Mouse (Mus musculus): ENCODE measurements around the gene Kntc1.
"Not testable (repeated sequence)": the region's sequence is repeated elsewhere in the genome, so short reads cannot be mapped to it uniquely, and the experiment has no call there.

The Kntc1 gene

DNA sequence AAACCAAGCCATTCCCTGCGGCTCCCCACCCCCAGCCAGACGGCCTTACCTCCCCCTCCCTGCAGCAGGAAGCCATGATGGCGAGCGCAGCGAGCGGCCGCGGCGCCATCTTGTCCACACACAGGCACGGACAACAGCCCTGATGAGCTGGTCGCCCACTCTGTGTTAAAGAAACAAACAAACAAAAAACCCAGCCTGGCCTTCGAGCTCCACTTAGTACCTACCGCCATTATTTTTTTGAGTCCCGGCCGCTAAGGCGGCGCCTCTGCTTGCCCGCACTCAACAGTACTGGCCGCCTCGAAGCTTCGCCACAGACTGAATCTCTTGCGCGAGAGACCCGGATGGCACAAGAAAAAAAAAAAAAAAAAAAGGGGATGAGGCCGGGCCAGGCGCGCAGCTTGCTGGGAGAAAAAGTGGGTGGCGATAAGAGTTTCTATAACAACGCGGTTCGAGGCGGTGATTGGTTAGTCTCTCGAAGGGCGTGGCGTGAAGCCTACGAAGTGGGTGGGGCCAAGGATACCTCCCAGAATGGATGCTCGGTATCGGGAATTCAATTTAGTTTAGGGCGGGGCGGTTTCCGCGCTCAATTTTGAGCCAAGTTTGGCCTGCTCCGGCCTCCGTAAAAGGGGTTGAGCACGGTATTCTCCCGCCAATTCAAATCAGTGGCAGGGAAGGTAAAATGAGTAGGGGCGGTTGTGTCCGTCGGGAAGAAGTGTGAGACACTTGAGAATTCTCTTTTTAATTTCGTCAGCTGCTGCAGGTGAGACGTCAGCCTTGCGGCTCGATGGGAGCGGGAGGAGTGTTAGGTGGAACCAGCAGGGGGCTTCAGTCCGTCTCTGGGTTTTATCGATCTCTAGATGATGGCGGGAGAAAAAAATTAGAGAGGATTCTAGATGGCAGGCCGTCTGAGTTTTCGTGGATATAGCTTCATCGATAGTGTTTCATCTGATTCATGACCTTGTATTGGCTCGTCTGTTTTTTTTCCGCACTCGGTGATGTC lies at the start of gene Kntc1, which contains the start of gene Rsrc2:
Gene Kntc1 (plus strand): TSS at position 652 of the 1,000 bp plus-strand sequence.
Gene Rsrc2 (minus strand): TSS at position 350 of the 1,000 bp plus-strand sequence.
- in situ Hi-C loops (cut with MboI; ENCODE audit: low sequenced_read_pairs), result no loop called here

DNA sequence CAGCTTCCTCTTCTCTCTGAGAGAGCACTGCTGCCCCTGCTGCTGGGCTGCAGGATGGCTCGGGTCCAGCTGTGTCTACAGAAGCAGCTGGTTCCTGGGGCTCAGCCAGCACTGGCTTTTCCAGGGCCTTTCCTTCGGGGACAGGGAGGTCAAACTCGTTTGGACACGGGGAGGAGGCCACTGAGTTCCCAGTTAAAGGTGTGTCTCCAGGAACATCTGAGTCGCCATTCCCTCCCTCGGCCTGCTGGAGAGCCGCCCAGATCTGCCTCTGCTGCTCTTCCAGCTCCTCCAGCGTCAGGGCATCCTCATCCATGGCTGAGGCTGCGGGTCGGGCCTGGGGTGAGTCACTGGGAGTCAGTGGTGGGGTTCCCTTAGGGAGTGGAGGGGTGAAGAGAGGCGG lies 48.9 kb upstream of the Kntc1 start:
- in situ Hi-C loops (cut with MboI; ENCODE audit: low sequenced_read_pairs), result no loop called here

DNA sequence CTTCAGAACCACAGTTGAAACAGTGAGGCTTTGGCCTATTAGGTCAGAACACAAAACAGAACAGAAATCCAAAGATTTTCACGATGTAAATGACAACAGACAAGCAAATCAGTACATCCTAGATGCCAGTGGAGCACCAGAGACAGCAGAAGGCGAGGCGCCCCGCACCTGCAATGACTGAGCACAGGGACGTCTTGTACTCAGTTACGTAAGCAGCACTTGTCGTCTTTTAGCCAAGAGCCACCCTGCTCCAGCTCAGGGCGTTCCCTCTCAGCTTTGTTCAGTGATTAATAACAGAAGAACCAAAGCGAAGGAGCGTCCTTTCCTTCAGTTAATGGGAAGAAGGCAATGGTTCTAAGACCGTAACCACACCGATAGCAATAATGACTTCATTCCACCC lies 40.9 kb upstream of the Kntc1 start:
- in situ Hi-C loops (cut with MboI; ENCODE audit: low sequenced_read_pairs), result no loop called here

DNA sequence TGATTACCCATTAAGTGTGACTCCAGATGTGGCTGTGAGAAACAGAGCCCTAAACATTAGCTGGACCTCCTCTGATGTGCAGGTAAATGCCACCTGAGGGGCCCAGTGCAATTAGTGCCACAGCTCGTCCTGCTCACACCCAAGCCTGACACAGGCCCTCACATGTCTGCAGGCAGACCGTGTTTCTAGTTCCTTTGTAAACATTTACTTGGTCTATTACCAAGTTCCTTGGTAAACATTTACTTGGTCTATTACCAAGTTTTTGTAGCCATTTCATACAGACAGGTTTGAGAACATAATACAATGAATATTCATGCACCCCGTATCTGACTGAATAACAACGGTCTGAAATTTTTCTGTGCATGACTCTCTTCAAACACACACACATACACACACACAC lies 39.9 kb upstream of the Kntc1 start:
- in situ Hi-C loops (cut with MboI; ENCODE audit: low sequenced_read_pairs), result no loop called here

DNA sequence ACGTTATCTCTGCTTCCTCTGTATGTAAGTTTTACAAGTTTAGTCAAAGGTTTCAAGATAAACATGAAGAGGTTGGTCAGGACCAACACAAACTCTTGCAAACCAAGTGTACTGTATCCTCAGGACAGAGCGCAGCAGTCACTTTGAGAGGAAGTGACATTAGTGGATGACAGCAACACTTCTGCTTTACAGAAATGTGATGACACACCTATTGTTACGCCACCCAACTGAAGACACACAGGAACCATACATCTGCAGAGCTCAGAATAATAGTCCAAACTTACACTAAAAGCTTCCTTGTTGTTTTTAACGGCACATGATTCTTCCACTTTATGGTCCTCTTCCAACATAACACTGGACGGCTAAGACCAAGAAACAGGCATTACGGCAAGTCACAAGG lies 35.7 kb upstream of the Kntc1 start:
- in situ Hi-C loops (cut with MboI; ENCODE audit: low sequenced_read_pairs), result no loop called here

DNA sequence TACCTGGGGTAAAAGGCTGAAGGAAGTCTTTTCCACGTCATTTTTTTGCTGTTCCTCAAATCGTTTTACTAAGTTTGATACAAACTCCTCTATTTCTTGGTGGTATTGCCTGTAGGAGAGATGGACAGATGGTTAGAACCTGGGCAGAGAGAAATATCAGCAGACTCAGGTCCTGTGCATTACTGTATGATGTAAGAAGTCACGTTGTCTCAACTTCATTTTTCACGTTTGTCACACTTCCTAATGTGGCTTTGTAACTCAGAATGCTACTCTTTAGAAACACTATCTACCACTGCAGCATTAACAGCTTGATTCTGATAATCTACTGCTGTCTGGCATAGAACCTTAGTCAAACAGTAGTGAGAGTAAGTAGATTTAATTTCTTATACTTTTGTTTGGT lies 34.9 kb upstream of the Kntc1 start:
- in situ Hi-C loops (cut with MboI; ENCODE audit: low sequenced_read_pairs), result no loop called here

DNA sequence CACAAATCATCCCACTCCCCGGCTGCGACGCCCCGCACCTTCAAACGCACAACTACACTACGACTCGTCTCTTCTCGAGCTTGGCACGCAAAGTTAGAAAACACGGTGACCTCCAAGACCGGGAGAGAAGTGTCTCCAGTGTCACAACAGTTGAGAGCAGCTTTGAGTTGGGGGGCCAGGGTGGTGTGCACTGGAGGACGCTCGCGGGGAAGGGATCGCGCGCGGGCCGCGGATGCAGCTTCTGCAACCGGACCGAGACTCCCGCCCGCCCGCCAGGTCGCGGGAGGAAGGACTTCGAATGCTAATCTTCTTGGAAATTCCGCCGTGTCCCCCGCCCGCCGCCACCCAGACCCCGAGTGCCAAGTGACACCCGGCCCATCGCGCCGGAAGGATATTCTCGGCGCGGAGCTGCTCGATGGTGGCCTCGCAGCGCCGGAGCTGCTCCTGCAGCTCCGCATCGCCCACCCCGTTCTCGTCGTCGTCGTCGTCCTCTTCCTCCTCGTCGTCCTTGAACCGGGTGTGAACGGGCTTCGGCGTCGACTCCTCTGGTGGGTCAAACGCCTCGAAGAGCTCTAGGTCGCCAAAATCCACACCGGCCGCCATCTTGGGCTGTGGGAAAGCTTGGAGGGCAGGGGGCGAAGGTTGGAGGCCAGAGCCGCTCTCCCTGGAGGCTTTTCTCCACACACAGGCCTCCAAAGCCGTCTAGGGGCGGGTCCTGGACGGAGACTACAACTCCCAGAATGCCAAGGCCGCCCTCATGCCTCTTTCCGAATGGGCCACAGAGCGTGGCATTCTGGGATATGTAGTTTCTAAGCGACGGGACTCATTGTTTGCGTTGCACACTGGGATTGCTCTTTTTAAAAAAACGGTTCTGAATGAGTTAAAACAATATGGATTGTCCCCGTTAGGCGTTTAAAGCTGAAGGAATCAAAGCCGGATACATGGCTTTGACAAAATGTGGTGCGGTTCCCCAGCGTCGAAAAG lies 28.9 kb upstream of the Kntc1 start, which contains the start of gene Zcchc8:
Gene Zcchc8 (minus strand): TSS at position 773 of the 984 bp plus-strand sequence.
- in situ Hi-C loops (cut with MboI; ENCODE audit: low sequenced_read_pairs), result no loop called here

DNA sequence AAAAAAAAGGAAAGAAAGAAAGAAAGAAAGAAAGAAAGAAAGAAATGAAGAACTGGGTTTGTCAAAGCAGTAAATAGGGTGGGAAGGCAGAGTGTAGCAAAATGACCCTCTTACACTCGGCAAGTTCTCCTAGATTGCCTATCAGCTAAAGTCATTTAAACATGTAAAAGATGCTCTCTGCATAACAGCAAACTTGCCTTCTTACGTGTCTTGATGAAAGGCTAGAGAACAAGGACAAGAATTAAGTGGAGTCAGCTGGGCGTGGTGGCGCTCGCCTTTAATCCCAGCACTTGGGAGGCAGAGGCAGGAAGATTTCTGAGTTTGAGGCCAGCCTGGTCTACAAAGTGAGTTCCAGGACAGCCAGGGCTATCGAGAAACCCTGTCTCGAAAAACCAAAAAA lies 25.7 kb upstream of the Kntc1 start:
- in situ Hi-C loops (cut with MboI; ENCODE audit: low sequenced_read_pairs), result not testable (repeated sequence)

DNA sequence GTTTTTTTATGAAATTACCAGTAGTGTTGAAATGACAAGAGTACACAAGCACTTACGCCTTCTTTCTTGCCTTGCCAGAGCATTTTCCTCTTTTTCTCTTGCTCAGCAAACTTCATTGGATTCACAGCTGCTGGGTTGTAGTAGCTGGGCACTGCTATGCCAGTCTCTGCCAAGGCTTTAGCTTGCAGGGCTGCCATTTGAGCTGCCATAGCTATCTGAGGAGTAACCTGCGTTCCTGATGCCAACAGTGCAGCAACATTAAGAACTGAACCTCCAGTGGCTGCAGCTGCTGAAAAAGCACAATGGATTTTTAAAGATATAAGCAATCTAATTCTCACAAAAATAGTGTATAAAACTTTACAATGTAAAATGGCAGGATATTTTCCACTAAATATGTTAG lies 18.5 kb upstream of the Kntc1 start:
- in situ Hi-C loops (cut with MboI; ENCODE audit: low sequenced_read_pairs), result no loop called here

DNA sequence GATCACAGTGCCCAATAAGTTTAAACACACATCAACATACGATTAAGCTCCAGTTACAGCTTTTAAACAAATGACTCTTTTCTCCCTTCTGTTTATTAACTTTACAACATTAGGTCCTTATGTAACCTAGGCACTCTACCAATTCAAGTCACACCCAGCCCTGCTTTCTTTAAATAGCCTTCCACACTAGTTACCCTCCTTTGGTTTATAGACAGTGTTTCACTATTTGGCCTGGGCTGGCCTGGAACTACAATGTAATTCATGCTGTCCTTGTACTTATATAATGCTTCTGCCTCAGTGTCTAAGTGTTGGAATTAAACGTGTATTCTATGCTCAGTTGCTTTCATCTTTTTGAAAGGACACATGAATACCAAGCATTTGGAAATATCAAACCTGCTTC lies 5.2 kb upstream of the Kntc1 start:
- in situ Hi-C loops (cut with MboI; ENCODE audit: low sequenced_read_pairs), result no loop called here

DNA sequence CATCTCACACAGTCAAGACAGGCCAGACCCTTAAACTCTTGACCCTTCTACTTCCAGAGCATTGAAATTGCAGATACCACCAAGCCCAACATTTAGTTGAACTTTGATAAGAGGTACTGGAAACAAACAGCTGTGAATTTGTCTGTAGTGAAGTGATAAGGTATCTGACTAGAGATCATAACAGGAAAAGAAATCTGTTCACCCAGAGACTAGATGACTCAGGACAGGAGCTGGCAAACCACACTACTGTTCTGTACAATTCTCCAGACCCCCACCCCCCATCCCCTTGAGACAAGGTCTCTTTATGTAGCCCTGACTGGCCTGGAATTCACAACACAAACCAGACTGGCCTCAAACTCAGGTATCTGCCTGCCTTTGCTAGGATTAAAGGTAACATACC lies 3.3 kb upstream of the Kntc1 start:
- in situ Hi-C loops (cut with MboI; ENCODE audit: low sequenced_read_pairs), result no loop called here

DNA sequence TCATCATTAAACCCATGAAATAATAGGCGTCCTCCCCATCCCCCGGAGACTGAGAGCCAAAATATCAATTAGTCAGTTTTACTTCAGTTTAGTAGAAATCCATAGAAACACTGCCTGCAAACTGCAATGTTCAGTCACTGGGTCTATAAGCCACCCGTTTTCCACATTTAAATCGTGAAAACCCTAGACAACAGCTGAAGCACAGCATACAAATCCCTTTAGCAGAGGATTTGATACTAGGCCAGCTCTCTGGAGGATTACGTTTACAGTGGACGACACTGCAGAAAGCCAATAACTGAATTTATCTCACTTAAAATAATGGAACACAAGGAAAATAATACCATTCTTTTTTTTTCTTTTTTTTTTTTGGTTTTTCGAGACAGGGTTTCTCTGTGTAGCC lies 1.9 kb upstream of the Kntc1 start:
- in situ Hi-C loops (cut with MboI; ENCODE audit: low sequenced_read_pairs), result no loop called here

DNA sequence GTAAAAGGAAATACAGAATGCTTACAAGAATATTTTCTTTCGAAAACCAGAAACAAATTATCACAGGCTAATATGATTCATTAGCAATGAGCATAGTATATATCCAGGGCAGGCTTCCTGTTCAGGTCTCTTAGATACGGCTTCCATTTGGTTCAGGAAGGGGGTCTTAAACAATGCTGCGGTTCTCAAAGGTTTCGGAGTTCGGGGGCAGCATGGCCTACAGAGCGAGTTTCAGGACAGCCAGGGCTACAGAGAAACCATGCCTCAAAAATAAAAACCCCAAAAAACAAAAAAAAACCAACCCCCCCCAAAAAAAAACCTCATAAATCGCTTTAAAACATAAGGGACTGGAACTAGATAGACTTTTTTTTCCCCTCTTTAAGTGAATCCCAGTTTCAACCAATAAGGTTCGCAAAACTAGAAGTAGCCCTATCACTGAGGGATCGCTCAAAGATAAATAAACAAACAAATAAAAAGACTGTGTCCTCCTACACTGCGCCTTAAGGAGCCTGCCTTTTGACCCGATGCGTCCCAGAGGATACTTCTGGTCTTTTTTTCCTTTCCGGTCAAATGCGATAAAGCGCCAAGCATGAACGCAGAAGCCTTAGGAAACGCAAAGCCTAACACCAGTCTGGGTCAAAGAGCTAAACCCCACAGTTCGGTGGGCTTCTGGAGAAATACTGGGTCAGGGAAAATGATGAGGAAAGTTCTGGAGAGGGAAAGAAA lies 1.0 kb upstream of the Kntc1 start:
- in situ Hi-C loops (cut with MboI; ENCODE audit: low sequenced_read_pairs), result no loop called here

DNA sequence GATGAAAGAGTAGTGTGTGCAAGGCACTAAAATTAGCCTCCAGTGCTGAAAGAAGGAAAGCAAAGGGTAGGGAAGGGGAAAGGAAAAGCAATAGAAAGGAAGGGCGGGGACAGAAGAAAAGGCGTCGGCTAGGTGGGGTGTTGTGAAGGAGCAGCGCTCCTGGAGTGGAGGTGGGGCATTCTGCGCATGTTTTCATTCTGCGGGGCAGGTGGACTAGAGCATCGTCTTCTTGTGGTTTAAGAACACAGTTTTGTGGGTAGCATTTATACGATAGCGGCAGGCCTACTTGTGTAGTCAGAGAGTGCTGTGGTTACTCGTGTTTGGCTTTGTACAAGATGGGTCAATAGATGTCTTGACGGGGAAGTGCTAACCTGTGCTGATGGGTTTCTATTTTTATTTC lies 16.0 kb downstream of the Kntc1 start:
- in situ Hi-C loops (cut with MboI; ENCODE audit: low sequenced_read_pairs), result no loop called here

DNA sequence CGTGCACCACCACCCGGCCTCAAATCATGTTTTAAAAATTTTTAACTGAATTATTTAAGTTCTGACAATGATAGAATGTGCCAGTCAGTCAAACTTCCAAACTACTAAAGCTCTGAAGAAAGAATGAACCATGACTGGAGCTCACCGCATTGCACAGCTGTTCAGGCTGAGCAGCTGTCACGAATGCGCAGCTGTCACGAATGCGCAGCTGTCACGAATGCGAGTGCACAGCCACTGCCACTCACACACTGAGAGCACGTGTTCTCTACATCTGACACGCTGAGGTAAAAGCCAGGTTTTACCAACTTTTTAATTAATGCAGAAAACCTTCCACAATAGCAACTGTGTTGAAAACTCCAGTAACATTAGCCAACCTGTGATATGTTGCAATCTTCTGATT lies 16.9 kb downstream of the Kntc1 start:
- in situ Hi-C loops (cut with MboI; ENCODE audit: low sequenced_read_pairs), result not testable (repeated sequence)

DNA sequence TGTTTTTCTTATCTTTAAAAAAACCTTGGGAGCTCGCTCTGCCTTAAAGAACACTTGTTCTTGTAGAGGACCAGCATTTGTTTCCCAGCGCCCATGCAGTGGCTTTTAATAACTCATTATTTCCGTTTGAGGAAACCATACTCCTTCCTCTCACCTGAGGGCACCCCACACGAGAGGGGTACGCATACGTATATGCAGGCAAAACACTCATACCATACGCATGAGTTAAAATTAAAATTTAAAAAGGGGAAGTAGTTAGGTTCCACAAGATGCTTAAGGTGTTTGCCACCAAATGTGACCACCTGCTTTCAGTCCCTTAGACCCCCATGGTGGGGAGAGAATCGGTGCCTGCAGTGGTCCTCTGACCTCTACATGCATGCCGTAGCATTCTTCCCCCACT lies 23.9 kb downstream of the Kntc1 start:
- in situ Hi-C loops (cut with MboI; ENCODE audit: low sequenced_read_pairs), result no loop called here

DNA sequence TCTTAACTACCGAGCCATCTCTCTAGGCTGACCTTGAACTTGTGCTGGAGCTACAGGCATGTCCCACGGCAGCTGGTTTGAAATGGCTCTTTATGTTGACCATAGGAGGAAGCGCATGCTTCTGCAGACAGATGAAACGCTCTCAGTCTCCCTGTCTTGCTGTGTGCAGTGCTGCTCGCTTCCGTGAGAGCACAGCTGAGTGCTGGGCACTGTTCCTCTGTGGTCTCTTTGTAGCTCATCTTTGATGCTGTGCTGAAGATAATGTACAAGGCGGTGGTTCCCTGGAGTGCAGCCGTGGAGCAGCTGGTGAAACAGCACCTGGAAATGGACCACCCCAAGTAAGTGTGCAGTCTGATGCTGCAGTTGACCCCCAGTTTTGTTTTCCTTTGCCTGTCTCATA lies 31.2 kb downstream of the Kntc1 start:
- in situ Hi-C loops (cut with MboI; ENCODE audit: low sequenced_read_pairs), result no loop called here

DNA sequence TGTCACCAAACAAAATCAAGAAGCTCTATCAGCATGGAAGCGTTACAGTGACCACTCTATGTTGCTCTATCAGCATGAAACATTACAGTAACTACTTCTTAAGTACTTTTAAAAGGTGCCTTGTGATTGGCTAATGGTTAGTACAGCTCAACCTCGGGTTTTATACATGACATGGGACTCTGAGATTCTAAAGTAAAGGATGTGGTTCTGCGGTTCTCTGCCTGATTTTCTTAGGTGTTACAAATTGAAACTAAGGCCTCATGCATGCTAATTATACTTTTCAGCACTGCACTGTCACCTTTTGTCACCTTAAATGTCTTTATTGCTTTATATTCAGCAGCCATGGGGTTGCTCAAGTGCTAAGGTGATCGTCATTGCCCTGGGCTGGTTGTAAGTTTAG lies 32.3 kb downstream of the Kntc1 start:
- in situ Hi-C loops (cut with MboI; ENCODE audit: low sequenced_read_pairs), result no loop called here

DNA sequence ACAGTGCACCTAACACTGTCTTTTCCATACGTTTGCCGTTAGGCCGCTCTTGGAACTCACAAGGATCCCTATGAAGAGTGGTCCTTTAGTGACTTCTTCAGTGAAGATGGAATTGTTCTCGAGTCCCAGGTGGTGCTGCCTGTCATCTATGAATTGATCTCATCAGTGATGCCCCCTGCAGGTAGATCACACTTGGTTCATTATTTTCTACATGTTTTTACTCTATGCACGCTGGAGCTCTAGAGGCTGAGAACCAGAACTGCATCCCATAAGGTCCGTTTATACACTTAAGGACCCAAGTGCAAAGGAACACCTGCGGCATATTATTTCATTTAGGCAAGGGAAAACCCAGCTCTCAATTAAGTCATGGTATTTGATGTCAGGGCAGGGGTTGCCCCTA lies 39.5 kb downstream of the Kntc1 start:
- in situ Hi-C loops (cut with MboI; ENCODE audit: low sequenced_read_pairs), result no loop called here

DNA sequence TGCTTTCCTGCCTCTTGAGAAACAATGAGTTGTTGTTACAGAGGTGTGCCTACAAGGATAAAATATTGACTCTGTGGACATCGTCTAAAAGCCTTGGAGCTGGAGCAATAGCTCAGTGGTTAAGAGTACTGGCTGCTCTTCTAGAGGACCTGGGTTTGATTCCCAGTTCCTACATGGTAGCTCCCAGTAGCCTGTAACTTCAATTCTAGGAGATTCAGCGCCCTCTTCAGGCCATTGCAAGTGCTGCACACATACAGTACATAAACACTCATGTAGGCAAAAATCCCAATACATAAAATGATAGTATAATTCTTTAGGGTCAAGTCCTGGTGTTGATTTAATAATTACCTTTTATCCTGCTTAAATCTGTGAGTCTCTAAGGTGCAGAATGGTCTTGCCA lies 43.6 kb downstream of the Kntc1 start:
- in situ Hi-C loops (cut with MboI; ENCODE audit: low sequenced_read_pairs), result no loop called here

DNA sequence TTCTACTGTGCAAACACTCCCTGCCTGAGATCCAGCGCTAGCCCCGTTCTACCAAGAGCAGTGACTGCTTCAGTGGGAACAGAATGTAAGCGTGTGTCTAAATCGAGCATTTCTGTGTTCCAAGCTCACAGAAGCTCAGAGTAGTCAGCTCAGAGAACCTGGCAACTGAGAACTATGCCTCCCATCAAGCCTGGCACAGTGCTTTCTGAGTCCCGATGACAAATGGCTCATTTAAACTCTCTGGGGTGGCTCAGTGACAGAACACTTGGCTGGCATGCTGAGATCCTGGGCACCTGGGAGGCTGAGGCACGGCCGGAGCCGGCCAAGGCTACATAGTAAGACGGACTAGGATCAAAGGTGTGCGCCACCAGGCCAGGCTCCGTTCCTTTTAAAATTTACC lies 56.8 kb downstream of the Kntc1 start:
- in situ Hi-C loops (cut with MboI; ENCODE audit: low sequenced_read_pairs), result loop anchor here (25.0 kb wide), 1 partner anchor 281 kb away; the partner anchor contains the start of gene Abcb9
